Mouse (Mus musculus) splenic B cell, adult 2 months (primary cell): ENCODE results near the gene Eid3.

Experiments used
- DNase-seq: peaks from one replicate; pipeline ENCODE4 v3.0.0-alpha.2; 2011; ENCODE audit warnings: low read depth, low spot score
- H3K27me3 ChIP-seq: 2 replicates; pipeline ENCODE4 v1.6.1; 2012; ENCODE audit warnings: mild to moderate bottlenecking, low read length, moderate library complexity, mixed read lengths; ENCODE audit not compliant: control insufficient read depth, poor library complexity, insufficient read depth, severe bottlenecking
- H3K36me3 ChIP-seq: 2 replicates; pipeline ENCODE4 v1.6.1; 2012; ENCODE audit warnings: mild to moderate bottlenecking, low read length, moderate library complexity, mixed read lengths; ENCODE audit not compliant: control insufficient read depth, poor library complexity, insufficient read depth, severe bottlenecking

Eid3 gene

DNA sequence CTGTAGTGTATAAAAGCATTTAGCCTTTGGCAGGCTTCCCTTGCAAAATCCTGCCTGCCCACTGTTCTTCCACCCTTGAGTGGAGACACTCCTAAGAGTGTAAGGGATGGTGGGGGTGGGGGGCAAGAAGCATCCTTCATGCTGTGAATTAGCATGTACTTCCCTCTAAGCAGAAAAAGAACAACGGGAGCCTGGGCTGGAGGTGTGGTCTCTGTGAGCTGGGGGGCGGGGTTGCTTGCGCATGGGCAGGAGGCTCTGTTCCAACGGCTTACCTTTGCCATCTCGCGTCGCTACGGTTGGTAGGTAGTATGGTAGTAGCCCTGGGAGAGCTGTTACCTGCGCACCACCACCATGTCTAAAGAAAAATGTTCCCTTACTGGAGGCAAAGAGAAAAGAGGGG is at the start of gene Eid3:
Gene Eid3, plus strand, starts transcription at position 271 of the 400 bp plus-strand sequence.
- Histone ChIP-seq H3K27me3 (no peaks in the 10 kb centered on the region), H3K36me3 (no peaks in the 10 kb centered on the region)
- peak; percentile 46 for DNase-seq

DNA sequence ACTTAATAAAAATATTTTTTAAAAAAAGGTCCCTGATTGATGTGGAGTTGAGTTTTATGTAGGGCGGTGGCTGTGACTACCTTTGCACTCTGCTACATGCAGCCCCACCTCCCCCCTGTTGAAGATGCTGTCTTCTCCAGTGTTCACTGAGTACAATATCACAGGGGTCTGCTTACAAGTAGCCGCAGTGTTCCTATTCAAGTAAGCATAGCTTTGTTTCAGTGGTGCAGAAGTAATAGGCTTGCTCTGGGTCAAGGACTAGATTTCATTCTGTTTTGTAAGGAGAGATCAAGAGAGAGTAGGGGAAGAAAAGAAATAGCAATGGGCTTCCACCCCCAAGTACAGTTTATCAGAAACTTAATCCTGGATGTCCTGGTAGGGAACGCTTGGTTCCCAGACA is 48.9 kb upstream of the Eid3 start:
- H3K27me3 ChIP-seq = no peaks in the 10 kb centered on the region
- no peak for DNase-seq
- no peaks in the 10 kb centered on the region for H3K36me3 ChIP-seq

DNA sequence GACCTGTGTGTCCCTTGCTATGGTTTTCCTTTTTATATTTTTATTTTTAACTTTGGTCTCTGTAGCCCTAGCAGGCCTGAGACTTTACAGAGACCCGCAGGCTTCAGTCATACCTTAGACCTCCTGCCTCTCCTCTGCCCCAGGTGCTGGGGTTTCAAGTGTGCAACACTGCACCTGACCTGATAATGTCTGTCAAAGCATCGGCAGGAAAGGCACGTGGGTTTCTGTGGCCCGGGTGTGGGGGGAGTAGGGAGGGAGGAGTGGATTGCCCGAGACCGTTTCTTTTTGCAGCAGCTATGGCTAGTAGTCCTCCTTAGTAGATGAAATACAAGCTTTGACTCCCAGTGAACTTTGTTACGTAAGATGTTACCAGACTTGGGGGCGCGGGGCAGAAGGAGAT is 48.5 kb upstream of the Eid3 start:
- peak; percentile 32 for DNase-seq
- Histone ChIP-seq H3K27me3 (no peaks in the 10 kb centered on the region), H3K36me3 (no peaks in the 10 kb centered on the region)

DNA sequence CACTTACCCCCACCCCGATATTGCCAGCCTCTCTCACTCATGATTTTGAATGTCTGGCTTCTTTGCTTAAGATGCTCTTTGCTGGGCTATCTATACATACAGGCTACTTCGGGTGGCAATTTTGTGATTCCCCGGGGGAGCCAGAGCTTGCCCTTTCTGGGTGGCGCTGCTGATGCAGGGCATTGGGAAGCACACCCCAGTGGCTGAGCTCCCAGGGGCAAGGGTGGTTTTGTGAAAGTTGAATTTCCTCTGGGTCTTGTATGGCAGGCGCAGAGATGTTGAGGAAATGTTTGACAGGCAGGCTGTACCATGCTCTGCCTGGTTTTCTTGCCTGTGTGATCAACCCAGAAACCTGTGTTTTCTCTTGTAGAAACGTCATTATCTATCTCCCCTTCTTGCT is 47.8 kb upstream of the Eid3 start:
- DNase-seq = peak; percentile 38
- H3K27me3 ChIP-seq = no peaks in the 10 kb centered on the region
- no peaks in the 10 kb centered on the region for H3K36me3 ChIP-seq

DNA sequence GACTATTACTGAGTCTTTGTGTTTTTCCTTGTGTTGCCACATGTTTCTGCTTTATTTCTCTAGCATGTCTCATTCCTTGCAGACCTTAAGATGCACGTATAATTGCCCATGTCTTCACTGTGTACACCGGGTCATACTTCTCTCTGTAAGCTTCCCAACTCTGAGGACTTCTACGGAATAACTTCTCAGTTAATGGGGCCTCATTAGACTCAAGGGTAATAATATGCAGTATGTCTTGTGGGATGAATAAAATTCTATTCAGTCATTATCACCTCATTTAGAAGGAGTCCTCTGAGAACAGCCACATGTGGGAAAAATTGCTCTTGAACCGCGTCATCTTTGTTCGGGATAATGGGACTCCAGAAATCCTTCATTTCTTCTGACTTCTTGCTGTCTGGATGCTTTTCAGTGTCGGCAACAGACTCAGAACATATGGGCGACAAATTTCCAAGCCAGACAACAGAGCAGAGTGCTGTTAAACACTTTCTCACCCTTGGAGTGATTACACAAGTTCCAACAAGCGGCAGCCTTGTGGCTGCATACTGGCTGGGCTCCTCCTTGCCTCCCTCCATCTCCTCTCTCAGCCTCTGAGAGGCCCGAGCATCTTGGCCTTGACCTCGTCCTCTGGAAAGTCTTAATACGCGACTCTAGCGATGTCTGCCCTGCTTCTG is 43.2 kb upstream of the Eid3 start:
- no peaks in the 10 kb centered on the region for H3K27me3 ChIP-seq
- no peak for DNase-seq
- no peaks in the 10 kb centered on the region for H3K36me3 ChIP-seq

DNA sequence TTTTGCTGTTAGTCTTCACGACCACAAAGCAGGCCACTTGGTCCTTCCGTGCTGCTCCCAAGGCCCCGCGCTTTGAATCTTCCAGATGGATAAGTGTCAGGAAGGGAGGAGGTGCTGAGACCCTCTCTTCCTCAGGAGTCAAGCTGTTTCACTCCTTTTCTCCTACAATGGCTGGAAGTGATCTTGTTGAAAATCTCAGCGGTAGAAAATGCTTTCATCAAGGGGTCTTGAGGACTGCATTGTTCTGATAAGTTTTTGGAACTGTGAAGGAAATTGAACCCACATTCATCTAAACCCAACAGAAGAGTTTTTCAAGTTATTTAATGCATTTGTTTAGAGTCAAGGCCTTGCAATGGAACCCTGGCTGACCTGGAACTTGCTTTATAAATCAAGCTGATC is 42.6 kb upstream of the Eid3 start:
- H3K36me3 ChIP-seq = no peaks in the 10 kb centered on the region
- H3K27me3 ChIP-seq = no peaks in the 10 kb centered on the region
- DNase-seq = no peak

DNA sequence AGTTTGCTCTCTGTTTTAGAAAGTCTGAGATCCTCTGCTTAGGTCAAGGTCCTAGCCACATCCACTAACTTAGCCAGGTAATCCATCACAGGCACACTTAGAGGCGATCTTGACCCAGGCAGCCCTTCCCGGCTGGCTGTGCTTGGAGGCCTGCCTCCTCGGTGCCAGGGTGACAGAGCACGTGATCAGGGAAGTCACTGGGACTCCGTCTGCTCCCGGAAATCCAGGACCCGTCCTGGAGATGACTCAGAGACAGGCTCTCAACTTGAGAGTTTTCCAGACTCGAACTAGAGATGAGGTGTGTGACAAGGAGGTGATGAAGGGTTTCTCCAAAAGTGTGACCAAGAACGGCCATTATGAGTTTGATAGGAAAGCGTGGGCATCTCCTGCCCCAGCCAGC is 41.9 kb upstream of the Eid3 start:
- H3K27me3 ChIP-seq = no peaks in the 10 kb centered on the region
- H3K36me3 ChIP-seq = no peaks in the 10 kb centered on the region
- DNase-seq = no peak

DNA sequence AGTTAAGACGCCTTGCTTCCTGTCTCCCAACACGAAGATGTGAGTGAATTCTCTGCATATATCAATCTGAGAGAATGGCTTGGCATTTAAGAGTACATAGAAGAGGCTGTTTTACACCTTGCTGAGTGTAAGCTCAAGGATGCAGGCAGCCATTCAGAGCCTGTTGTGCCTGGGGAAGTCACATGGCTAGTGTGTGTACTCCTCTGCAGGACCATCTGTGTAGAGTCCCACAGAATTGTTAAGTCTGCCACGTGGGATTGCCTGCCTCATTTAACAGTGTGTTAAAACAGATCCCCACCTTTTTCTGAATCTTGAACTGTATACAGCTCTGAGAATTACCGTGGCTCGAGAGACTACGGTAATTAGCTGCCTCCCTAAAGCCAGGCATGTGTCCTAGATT is 39.9 kb upstream of the Eid3 start:
- Histone ChIP-seq H3K36me3 (no peaks in the 10 kb centered on the region), H3K27me3 (no peaks in the 10 kb centered on the region)
- DNase-seq = no peak

DNA sequence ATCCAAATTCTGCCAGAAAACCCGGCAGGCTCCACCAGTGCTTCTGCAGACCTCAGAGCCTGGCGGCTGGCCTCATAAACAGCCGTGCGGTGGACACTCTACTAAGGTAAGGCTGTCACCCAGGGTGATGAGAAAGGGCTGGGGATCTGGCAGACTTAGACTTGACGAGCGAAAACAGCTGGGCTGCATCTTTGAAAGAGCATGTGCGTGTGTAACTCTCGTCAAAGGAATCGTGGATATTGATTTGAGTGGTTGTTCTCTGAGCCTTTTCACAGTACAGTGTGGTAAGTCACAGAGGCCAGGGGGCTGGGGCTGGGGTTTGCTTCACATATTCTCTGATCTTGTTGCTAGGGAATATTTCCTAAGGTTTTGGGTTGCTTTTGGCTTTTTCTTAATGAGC is 32.5 kb upstream of the Eid3 start, which contains the start of gene Txnrd1:
Gene Txnrd1, plus strand, starts transcription at position 26 of the 400 bp plus-strand sequence.
- no peak for DNase-seq
- H3K27me3 ChIP-seq = no peaks in the 10 kb centered on the region
- no peaks in the 10 kb centered on the region for H3K36me3 ChIP-seq

DNA sequence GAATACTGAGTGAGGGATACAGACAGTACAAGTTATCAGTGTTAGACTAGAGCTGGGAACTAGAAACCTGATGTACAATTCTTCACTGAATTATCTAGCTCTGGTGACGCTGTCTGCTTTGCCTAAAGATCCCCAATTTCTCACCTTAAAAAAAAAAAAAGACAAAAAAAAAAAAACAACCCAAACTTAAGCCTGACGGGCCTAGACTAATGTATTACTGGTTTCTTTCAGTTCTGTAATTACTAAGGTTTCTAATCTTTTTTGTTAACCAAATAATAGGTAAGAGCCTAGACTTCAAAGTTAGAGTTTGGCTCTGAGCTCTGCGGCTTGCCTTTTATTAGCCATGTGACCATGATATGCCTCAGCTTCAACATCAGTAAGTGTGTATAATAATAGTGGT is 30.5 kb upstream of the Eid3 start:
- DNase-seq = no peak
- Histone ChIP-seq H3K27me3 (no peaks in the 10 kb centered on the region), H3K36me3 (no peaks in the 10 kb centered on the region)

DNA sequence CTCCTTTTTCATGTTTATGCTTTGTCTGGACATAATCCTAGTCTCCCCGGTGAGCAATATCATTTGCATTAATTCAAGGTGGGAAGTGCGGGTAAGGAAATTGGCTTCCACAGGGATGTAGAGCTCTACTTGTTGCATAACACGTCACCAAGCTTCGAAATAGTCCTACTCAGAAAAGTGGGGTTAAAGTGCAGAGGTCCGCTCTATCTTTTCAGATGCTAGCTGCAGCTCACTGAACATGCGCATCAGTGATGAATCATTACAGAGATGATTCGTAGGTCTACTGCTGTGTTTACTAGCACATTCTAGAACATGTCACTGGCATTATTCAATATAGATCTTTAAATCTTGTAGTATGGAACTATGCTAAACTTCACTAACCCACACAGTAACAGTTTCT is 28.0 kb upstream of the Eid3 start:
- Histone ChIP-seq H3K27me3 (no peaks in the 10 kb centered on the region), H3K36me3 (no peaks in the 10 kb centered on the region)
- no peak for DNase-seq

DNA sequence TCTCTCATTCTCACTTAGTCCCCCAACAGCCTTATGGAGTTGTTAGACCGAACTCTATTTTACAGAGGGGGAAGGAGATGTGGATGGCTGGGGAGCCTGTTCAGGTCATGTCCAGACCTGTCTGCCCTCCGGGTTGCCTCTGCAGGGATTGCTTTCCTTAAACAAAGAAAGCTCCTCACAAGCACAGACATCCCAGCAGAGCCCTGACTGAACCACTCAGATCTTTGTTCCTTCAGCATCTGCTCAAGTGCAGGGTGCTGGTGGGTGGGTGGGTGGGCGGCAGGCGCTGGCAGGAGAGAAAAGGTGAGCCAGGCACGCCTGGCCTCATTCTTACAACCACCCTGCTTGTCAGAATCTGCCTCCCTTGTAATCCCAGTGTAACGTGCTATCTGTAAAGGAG is 22.3 kb upstream of the Eid3 start:
- no peaks in the 10 kb centered on the region for H3K27me3 ChIP-seq
- H3K36me3 ChIP-seq = no peaks in the 10 kb centered on the region
- no peak for DNase-seq

DNA sequence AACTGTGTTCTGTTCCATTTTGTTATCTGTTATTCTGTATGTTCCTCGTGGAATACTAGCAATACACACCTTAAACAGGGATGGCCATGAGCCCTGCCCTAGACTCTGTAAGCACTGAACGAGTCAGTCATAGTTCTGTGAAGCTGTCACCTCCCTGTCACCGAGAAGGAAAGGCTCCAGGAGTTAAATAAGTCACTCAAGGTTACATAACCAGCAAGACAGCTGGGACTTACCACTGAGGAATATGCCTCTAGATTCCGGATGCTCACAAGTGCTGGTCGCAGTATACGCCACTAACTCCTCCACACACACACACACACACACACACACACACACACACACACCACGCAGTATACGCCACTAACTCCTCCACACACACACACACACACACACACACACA is 21.7 kb upstream of the Eid3 start:
- DNase-seq = no peak
- Histone ChIP-seq H3K27me3 (no peaks in the 10 kb centered on the region), H3K36me3 (no peaks in the 10 kb centered on the region)

DNA sequence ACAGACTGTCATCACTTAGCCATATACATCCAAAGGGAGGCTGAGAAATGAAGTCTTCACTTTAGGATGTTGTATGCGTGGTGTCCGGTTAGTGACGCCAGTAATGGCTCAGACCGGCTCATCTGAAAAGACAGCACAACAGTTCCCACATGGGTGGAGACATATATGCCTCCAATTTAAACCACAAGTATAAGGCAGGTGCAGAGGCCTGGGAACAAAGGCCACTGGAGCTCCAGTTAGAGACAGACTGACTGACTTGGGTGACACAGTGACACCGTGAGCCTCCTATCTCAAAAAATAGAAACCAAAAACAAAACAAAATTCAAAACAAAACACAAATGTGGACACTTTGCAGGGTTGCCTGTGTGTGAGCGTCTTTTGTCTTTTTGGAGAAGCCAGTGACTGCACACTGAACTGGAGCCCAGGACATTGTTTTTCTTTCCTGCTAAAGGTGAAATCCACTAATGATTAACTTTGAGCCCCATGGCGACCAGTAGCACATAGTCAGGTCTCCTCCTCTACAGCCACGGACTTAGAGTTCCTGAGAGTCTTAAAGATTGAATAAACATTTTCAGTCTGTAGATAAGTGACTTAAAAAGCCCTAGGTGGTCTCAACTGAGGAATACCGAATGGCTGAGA is 18.5 kb upstream of the Eid3 start:
- no peaks in the 10 kb centered on the region for H3K36me3 ChIP-seq
- H3K27me3 ChIP-seq = no peaks in the 10 kb centered on the region; the same call in 1 of the 2 replicates
- DNase-seq = no peak

DNA sequence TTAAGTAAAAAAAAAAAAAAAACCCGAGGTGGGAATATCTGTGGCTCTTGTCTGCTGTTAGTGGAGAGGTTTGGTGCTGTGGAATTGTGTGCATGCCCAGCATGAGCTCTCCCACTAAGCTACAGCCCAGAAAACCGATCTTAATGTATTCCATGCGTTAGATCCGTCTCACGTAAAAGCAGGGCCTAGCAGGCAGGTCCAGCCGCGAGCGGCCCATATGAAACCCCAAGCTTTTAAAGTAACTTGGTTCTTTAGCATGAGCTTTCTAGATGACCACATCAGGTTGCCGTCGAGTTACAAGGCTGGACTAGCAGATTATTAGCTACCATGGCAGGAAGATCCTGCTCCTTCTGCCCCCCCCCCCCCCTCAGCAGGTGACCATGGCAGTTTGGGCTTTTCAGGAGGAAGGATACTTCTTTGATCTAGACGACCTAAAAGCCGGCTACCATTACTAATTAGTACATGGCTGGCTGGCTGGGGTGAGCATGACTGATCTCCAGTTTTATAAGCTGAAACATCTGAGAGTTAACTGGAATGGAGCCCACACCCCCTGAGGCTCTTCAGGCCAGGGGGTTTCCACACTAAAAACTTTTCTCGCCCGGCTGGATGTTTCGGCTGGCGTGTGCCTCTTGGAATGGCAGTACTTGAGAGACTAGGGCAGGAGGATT is 16.6 kb upstream of the Eid3 start:
- no peak for DNase-seq
- no peaks in the 10 kb centered on the region; the same call in 1 of the 2 replicates for H3K27me3 ChIP-seq
- H3K36me3 ChIP-seq = no peaks in the 10 kb centered on the region
